Mouse (Mus musculus) c-Kit-positive CD71-negative TER-119-negative erythroid progenitor cells, embryonic 14.5 days (primary cell): ENCODE measurements around the gene Cubn.

ENCODE experiments used
- DNase-seq: peaks from one replicate; pipeline ENCODE4 v3.0.0-alpha.2; 2013; ENCODE audit warnings: low read depth

The Cubn gene

GRCm38 (mm10) chr2:13484566-13484965 lies 7.0 kb downstream of the Cubn start:
- DNase-seq: no peak

GRCm38 (mm10) chr2:13480744-13481143 lies 10.9 kb downstream of the Cubn start:
- no peak for DNase-seq

- DNase-seq: no peak
Measured at GRCm38 (mm10) chr2:13479165-13479564, 12.4 kb downstream of the Cubn start.

GRCm38 (mm10) chr2:13470108-13470507 lies 21.5 kb downstream of the Cubn start:
- DNase-seq: no peak

- no peak for DNase-seq
Measured at GRCm38 (mm10) chr2:13469641-13470040, 22.0 kb downstream of the Cubn start.

- DNase-seq: no peak
Measured at GRCm38 (mm10) chr2:13466685-13467084, 24.9 kb downstream of the Cubn start.

- DNase-seq: no peak
Measured at GRCm38 (mm10) chr2:13458088-13458487, 33.5 kb downstream of the Cubn start.

- DNase-seq: no peak
Measured at GRCm38 (mm10) chr2:13456821-13457220, 34.8 kb downstream of the Cubn start.

GRCm38 (mm10) chr2:13451495-13452491 lies 39.8 kb downstream of the Cubn start:
- DNase-seq: no peak

GRCm38 (mm10) chr2:13450895-13451294 lies 40.7 kb downstream of the Cubn start:
- DNase-seq: no peak

- no peak for DNase-seq
Measured at GRCm38 (mm10) chr2:13450470-13450869, 41.1 kb downstream of the Cubn start.

GRCm38 (mm10) chr2:13445156-13445555 lies 46.5 kb downstream of the Cubn start:
- DNase-seq: no peak

GRCm38 (mm10) chr2:13438983-13439382 lies 52.6 kb downstream of the Cubn start:
- DNase-seq: no peak

- no peak for DNase-seq
Measured at GRCm38 (mm10) chr2:13438275-13438845, 53.3 kb downstream of the Cubn start.

- no peak for DNase-seq
Measured at GRCm38 (mm10) chr2:13432002-13432401, 59.6 kb downstream of the Cubn start.

- no peak for DNase-seq
Measured at GRCm38 (mm10) chr2:13421974-13422760, 69.4 kb downstream of the Cubn start.

- DNase-seq: no peak
Measured at GRCm38 (mm10) chr2:13416765-13417524, 74.7 kb downstream of the Cubn start.

- DNase-seq: peak; percentile 88
Measured at GRCm38 (mm10) chr2:13413520-13414178, 78.0 kb downstream of the Cubn start.

GRCm38 (mm10) chr2:13410660-13411059 lies 81.0 kb downstream of the Cubn start:
- no peak for DNase-seq

GRCm38 (mm10) chr2:13409767-13410519 lies 81.7 kb downstream of the Cubn start:
- no peak for DNase-seq
